Mouse (Mus musculus) mature B cell (primary cell): ENCODE measurements around the gene Tmx4.
"Not testable (repeated sequence)": the region's sequence is repeated elsewhere in the genome, so short reads cannot be mapped to it uniquely, and the experiment has no call there.

Experiments used
- in situ Hi-C: fragments of 300-500 bp; cut with MboI; formaldehyde crosslinking; loops from 2 replicates; pipeline ENCODE4 v1.14.3; 2019

Gene Tmx4

DNA sequence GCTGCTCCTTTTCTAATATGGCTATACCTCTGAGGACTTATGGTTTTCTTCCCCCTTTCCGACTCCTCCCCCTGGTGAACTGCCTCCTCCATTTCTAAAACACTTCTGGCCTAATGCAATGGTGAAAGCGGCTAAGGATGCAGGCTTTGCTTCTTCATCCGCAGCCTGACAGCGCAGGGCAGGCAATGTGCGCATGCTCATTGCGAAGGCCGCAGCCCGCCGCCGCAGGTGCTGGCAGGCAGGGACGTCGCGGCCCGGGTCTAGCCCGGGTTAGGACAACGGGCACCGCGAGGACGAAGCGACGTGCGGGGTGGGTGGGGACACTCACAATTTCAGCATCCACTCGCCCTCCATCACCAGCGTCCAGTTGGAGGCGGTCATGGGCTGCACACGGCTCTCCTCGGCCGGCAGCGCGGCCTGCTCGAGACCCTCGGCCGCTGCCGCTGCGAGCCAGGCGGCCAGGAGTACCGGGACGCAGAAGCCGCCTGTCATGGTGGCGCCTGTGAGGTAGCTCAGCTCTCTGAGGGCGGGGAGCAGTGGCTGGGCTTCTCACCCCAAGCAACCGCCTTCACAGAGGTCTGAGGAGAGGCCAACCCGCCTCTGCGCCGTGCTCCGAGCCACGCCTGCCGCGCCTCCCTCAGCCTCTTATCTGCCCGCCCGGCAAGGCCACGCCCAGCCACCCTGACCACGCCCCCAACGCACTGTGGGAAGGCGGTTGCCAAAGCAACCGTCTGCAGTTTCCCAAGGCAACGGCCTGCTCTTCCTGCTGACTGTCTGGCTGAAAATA, at the start of gene Tmx4:
Gene Tmx4, minus strand, starts transcription at position 632 of the 787 bp plus-strand sequence.
- in situ Hi-C loops: no loop called here

DNA sequence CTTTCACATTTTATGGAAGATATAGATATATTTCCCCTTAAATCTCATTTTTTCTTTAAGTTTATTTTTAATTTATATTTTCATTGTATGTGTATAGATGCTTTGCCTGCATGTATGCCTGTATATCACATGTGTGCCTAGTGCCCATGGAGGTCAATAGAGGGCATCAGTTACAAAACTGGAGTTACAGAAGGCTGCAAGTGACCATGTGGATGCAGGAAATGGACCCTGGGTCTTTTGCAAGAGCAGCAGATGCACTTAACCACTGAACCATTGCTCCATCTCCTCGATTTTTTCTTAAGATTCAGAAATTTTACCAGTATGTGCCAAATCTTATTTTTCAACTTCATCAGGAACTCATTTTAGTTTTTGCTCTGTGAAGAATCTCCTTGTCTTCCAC, 48.2 kb upstream of the Tmx4 start:
- in situ Hi-C loops: no loop called here

DNA sequence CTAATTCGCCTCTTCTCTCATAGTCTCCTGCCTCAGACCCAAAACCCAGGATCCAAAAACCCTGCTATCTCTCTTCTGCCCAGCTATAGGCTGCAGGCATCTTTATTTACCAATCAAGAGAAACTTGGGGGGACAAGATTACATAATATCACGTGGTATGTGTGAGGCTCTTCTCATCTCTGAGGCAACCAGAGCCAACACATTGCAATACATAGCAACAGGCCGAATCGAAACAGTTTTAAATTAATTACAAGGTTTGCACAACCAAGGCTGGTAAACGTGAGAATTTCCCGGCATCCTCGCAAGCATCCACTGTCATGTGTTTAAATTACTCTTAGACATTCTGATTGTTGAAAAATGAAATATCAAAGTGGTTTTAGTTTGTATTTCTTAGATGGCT, 47.1 kb upstream of the Tmx4 start:
- in situ Hi-C loops: no loop called here

DNA sequence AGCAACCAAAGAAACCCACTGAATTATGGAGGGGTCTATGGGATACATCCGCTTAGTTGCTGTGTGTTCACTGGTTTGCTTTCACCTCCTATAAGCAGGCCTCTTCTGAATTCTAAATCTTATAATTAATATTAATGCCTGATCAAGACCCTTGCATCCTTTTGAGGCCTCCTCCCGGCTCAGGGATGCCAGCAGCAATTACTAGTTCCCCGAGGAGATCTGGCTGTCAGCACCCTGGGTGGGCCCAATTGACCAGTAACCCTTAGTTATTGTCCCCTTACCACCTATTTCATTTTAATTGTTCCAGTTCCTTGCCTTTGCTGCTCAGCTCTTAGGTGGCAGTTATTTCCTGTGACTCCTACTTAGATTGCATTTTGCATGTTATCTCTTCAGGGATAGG, 38.4 kb upstream of the Tmx4 start:
- in situ Hi-C loops: no loop called here

DNA sequence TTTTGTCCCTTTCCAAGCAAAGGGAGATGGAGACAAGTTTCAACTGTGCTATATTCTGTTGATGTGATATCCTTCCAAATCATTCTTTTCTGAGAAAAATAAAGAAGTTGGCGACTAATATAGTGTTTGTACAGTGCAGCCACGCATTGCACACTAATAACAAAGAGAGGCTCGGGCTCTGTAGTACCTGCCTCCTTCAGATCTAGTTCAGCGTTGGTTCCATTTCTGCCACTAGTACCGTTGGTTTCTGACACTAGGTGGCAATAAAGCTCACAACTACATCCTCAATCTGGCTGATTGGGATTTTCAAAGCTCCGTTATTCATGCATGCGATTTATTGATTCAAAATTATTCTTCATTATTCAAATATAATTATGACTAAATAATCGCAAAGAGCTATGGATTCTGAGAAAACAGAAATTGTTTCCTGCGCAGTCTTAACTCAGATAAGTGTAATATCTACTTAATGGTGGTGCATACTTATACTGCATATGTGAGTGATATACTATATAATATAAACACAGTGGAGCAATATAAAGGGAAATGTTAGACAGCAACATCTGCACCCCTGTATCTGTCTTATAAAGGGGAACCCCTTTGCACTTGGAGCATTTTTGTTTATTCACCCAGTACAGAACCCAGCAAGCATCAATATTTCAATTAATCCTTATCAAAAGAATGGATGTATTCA, 37.5 kb upstream of the Tmx4 start:
- in situ Hi-C loops: no loop called here

DNA sequence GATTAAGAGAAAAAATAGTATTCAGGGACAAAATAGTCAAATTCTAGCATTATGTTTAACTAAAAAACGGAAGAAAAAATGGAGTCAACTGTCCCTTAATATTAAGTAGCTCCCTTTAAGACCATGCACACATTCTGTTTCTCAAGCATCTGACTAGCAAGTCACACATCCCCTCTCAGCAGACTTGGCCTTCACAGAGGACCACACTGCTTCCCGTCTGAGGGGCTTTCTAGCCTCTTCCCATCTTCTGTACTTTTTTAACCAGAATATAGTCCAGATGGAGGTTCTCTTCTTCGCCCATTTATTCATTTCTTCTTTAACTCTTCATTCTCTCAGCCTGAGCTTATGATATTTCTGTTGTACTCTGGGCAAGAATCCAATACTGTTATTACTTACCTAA, 35.6 kb upstream of the Tmx4 start:
- in situ Hi-C loops: no loop called here

DNA sequence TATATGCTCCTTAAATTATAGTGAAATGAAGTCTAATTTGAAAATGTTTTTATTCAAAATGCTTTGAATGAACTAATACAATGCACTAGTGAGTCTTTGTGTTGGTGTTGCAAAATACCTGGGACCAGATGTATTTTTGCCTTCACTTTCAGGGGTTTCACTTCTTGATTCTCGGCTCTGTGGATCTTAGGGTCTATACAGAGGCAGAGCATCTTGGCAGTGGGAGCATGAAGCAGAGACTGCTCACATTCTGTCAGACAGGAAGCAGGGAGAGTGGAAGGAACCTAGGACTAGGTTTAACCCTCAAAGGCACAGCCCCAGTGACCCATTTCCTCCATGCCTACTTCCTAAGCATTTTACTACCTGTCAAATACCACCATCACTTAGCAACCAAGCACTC, 31.5 kb upstream of the Tmx4 start:
- in situ Hi-C loops: no loop called here

DNA sequence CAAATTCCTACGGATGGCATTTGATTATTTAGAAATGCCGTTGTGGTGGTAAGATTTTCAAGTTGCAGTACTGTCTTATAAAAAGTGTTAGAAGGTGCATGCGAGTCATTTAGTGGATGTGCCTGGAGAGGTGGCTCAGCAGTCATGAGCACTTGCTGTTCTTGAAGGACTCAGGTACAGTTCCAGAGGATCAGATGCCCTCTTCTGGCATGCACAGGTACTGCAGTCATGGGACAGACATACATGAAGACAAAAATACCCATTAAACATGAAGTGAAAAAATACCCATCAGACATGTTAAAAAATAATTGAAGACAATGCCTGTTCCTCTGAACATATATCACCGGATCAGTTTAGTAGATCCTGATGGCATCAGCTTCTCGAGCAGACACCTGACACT, 29.7 kb upstream of the Tmx4 start:
- in situ Hi-C loops: no loop called here

DNA sequence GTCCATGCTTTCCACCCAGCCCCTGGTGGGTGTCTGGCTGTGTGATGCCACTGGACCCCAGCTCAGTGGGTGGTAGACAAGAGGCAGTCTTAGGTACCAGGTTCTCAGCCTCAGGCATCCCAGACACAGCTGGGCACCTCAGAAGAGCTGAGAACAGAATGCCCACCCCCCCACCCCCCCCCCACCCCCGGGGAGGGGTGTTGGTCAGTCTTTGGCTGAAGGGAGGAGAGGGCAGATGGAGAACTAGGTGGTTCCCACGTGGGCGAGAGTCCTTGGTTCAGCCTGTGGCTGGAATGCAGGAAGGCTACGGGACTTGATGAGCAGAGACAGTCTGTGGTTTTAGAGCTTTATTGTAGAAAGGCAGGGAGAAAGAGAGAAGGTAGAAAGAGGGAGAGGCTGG, 12.5 kb upstream of the Tmx4 start:
- in situ Hi-C loops: no loop called here

DNA sequence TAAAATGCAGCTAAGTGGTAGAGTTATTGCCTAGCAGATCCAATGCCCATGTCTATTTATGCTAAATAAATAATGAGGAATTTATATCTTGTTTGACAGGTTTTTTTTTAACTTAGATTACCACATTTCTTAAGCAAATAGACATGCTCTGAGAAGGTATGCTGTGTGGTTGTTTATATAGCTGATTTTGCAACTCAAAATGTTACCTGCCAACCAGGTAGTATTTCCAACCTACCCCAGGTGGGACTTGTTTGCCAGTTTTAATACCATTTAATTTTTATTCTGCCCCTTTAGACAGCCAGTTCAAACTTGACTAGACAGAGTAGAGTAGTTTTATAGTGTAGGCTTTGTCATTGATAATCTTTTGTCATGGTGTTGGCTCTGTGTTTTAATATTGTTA, 10.7 kb upstream of the Tmx4 start:
- in situ Hi-C loops: no loop called here

DNA sequence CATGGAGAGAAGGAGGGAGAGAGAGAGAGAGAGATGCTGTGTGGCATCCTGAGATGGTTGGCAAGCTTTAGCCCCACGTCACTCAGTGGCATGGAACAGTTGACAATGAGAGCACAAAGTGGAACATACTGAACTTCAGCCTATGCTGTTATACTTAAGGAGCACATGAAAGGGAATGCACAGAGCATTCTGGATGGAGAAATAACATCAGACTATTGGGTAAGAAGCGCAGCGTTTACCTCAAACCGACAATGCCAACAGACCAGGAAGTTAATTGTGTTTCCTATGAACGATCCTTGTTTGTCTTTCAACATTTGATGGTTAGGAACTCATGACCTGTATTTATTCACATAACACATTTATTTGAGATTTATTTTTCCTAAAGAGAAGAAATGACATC, 8.8 kb upstream of the Tmx4 start:
- in situ Hi-C loops: no loop called here

DNA sequence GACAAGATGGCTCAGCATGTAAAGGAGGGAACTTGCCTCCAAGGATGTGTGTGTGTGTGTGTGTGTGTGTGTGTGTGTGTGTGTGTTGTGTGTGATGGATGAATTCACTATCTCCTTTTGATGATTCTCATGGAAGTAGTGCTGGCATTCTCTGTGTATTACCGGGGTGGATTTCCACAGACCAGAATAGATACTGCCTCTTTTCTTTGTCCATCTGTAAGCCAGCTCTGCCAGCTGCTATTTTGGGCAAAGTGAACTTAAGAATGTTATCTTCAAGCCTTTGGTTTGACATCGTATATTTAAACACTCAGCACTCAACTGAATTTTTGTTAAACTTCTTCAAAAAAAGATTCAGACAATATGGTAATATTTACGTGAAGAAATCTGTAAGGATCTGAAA, 5.1 kb upstream of the Tmx4 start:
- in situ Hi-C loops: no loop called here

DNA sequence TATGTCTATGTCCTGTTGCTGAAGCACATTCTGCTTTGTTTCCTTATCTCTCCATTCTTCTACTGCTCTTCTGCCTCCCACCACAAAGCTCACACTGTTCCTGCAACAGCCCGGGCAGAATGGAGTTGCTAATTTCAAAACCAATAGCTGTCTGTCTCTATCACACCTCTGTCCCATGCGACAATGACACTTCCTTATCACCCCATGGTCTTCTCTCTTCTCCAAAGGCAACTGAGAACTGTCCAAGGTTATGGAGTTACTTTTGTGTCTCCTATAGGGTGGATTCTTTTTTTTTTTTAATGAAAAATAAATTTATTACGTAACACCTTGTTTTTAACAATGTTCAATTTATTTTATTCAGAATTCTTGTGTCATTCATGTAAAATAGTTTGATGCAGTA, 1.8 kb upstream of the Tmx4 start:
- in situ Hi-C loops: no loop called here

DNA sequence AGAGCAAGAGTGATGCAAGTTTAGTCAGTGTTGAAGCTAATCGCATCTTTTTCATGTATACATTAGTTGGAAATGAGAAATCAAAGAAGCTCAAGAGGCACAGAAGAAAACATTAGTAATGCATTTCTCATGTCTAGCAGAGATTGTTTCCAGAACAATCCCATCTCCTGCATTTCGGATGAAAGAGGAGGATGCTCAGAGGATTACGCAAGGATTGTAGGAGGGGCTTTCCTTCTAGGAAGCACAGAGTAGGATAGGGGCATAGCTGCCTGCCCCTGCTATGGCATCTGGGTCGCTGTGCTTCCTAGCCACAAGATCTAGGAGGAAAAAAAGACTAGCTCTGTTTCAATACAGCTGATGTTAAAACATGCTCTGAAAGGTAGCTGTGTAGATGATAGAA, 1.2 kb upstream of the Tmx4 start:
- in situ Hi-C loops: no loop called here

DNA sequence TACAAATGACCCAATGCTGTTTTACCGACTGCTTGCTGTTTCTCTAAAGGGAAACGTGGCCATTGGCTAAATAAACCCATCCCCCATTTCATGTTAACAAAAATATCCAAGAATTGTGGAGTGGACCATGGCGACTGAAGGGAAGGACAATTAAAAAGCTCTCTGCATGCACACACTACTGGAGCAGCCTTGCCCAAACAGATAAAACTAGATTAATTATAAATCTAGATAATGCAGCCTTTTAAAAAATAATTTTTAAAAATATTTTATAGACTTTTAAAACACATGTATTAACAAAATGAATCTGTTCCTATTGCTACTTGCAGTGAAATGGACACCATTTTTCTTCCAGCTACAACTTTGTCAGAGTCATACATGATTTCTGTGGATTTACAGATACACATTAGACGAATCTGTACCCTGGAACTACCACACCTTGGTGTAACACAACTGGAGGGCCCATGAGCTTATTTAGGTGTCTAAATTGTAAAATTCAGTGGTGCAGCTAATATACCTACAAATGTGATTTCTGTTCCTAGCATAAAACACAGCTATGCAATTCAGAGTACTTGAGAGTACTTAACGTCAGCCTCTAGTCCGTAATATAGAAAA, 462 bp upstream of the Tmx4 start:
- in situ Hi-C loops: no loop called here

DNA sequence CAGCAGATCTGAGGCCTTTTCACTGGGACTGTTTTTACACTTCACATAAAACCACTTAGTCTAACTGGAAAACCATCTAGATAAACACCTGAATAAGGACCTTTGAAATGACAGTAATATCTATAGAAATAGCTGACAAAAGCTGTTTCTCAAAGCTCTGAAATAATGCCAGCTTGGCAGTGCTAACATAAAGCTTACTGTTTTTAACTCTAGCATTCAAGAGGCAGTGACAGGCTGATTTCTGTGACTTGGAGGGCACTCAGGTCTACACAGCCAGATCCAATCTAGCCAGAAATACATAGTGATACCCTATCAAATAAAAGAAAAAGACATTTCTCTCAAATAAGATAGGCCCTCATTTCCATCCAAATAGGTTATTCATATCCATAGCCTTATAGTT, 1.6 kb downstream of the Tmx4 start:
- in situ Hi-C loops: no loop called here

DNA sequence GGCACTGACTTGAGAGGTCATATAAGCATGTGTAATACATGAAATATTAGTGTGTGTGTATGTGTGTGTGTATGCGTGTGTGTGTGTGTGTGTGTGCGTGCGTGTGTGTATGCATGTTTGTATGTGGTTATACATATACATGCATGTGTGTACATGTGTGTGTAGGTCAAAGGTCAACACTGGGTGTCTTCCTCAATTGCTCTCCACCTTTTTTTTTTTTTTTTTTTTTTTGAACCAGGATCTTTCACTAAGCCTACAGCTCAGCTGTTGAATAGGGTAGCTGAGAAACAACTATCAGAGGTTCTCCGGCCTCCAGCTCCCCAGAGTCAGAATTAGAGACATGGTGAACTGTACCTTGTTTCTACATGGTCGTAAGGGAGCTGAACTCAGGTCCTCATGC, 2.6 kb downstream of the Tmx4 start:
- in situ Hi-C loops: no loop called here

DNA sequence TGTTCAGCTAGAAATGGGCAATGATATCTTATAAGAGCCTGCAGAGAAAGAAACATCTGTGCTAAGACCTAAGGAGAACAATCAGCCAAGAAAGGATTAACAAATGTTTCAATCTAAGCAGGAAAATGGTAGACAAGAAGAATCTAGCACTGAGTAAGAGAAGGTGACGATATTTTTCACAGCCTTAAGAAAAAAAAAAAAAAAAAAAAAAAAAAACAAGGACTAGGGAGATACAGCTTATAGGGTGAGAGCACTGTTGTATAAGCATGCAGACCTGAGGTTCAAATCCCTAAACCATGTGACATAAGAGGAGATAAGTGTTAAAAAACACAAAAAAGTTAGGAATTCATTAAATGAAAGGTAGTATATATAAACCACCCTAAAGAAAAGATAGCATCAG, 3.5 kb downstream of the Tmx4 start:
- in situ Hi-C loops: no loop called here

DNA sequence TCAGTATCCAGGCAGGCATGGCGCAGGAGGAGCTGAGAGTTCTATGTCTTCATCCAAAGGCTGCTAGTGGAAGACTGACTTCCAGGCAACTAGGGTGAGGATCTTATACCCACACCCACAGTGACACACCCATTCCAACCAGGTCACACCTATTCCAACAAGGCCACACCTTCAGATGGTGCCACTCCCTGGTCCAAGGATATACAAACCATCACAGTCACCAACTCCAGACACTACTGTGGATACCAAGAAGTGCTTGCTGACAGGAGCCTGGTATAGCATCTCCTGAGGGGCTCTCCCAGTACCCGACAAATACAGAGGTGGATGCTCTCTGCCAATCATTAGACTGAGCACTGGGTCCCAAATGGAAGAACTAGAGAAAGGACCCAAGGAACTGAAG, 15.4 kb downstream of the Tmx4 start:
- in situ Hi-C loops: not testable (repeated sequence)

DNA sequence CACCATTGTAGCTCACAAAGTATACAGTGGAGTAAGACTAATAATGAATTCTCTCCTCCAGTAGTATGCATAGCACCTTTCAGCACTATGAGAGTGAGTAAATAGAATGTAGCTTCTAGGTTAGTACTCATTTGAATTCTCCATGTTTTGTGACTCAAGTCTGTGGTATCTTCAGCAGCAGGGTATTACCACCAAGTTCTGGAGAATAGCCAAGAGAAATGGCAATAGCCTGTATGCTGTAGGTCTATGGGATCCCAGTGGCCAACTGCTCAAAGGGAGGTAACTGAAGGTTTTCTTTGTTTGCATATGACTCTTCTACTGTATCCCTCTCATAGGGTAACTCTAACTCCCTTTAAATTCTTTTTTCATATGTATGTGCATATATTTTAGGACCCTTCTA, 39.0 kb downstream of the Tmx4 start:
- in situ Hi-C loops: no loop called here

DNA sequence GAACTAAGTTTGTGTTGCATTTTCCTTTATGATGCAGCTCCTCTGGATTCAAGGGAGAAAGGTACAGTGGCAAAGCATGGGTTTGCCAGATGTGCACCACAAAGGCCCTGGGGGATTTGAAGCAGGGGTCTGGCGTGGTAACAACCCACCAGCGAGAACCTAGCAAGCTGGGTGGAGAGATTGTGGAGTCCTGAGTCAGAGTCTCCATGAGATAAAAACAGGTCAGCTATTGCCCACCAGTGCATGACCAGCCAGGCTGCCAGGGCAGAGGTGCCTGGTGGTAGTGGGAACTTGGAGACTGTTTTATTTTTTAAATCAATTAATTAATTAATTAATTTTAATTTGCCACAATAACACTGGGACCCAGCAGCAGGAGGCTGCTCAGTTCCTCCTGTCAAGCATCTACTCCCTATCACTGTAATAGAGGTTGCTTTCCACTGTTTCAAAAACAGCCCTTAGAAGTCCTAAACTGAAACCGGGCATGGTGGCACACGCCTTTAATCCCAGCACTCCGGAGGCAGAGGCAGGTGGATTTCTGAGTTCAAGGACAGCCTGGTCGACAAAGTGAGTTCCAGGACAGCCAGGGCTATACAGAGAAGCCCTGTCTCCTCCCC, 52.8 kb downstream of the Tmx4 start:
- in situ Hi-C loops: no loop called here

DNA sequence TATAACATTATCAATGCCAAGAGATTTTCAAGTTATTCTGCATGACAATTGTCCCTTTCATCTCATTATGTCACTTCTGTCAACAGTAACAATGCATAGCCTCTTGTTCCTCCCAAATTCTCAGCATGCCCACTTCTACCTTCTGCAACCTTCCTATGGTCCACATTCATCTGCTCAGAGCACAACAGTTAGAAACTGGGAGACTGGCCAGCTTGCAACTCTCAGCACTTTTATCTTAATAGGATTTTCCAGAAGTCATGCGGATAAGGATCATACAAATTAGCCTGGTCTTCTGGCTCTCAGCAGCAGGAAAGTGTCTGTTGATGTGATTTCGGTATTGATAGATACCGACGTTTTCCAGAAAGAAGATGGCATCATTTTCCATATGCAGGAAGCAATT, 58.7 kb downstream of the Tmx4 start:
- in situ Hi-C loops: no loop called here

DNA sequence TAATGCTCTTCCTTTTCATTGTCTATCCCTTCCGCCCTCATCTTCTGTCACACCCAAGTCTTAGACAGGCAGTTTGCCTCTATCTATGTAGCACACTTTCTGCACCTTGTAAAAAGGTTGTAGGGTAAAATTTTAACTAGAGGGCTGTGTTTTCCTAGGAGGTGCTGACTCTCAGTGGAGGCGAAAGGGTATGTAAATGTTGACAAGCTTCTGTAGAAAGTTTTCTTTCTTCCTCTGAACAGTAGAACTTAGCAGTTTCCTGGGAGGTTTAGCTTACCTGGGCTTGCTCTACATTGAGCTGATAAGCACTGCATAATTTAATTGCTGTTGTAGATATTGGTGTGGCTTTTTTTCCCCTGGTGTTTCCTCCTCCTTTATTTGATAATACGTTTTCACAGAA, 84.5 kb downstream of the Tmx4 start:
- in situ Hi-C loops: no loop called here
